Mouse (Mus musculus): ENCODE measurements around the gene Fam163a. TPM values are rescaled to one million over a fixed set of nuclear protein-coding genes. Genes with fewer than 3 reads are reported as not detected.

Gene Fam163a
- total and polyA plus RNA-seq, 2 experiments from 2014 or later, result 4.8 to 5.6 TPM

GRCm38 (mm10) chr1:156230339-156231089 is 25.7 kb upstream of the Fam163a start:
- H3K9me3 ChIP-seq (ENCODE audit: low read length), result no peaks in the 10 kb centered on the region
- WGBS, result 37% methylated on average over 9 of the region's 9 CpGs
- 0 out of 2 replicates have a peak, but pooled peaks have one; percentile 63 for ATAC-seq (ENCODE audit: low FRiP score)

DNA sequence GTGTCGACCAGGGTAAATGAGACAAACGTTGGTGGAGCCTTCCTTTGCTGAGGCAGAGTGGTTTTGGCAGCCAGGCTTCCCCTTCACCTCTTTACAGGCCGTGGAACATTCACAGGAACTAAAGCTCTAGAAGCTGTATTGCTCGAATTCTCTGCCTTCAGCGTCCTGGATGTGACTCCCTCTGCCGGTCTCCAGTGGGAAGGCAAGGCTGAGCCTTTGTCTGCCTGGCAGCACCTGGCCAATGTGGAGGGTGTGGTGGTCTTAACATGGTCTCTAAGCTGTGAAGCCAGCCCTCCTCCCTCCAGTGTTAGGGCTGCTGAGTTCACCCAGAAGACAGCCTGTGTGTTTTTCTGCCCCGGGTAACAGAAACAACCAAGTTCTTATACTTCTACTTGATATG is 24.6 kb upstream of the Fam163a start:
- Histone ChIP-seq H3K4me3 (ENCODE audit: low read depth, low read length) (no peak overlapping the region), H3K27me3 (ENCODE audit: insufficient read depth, low read length) (no peaks in the 10 kb centered on the region), H3K36me3 (ENCODE audit: insufficient read depth, low read length) (no peaks in the 10 kb centered on the region), H3K9me3 (ENCODE audit: low read length) (no peaks in the 10 kb centered on the region), H3K27ac (ENCODE audit: low read depth, low read length) (no peak overlapping the region), H3K9ac (replicated peaks; ENCODE audit: low read length, poor library complexity, severe bottlenecking) (no peak overlapping the region), H3K4me2 (ENCODE audit: low read depth, low read length, poor library complexity, severe bottlenecking) (no peak overlapping the region), H3K4me1 (ENCODE audit: insufficient read depth, low read length) (no peaks in the 10 kb centered on the region)
- ATAC-seq (ENCODE audit: low FRiP score), result no peak
- WGBS, result 29% methylated on average over 7 of the region's 7 CpGs
- peak; percentile 83 for TF ChIP-seq CTCF (IDR thresholded peaks at IDR 0.05)
- peak; percentile 67 for DNase-seq (ENCODE audit: low spot score)

More at GRCm38 (mm10) chr1:156230339-156231089, 25.7 kb upstream of the Fam163a start:
- DNase-seq (ENCODE audit: low spot score), result peak; percentile 63
- TF ChIP-seq CTCF (IDR thresholded peaks at IDR 0.05), result no peak
- 0 out of 2 replicates have a peak overlapping the region, but pooled peaks have one; percentile 19 for H3K9ac ChIP-seq (replicated peaks; ENCODE audit: low read length, poor library complexity, severe bottlenecking)
- H3K36me3 ChIP-seq (ENCODE audit: insufficient read depth, low read length), result no peaks in the 10 kb centered on the region
- no peak overlapping the region for H3K4me3 ChIP-seq (ENCODE audit: low read depth, low read length)
- H3K4me2 ChIP-seq (ENCODE audit: low read depth, low read length, poor library complexity, severe bottlenecking), result no peak overlapping the region
- H3K4me1 ChIP-seq (ENCODE audit: insufficient read depth, low read length), result no peaks in the 10 kb centered on the region
- no peaks in the 10 kb centered on the region for H3K27me3 ChIP-seq (ENCODE audit: insufficient read depth, low read length)
- no peak overlapping the region for H3K27ac ChIP-seq (ENCODE audit: low read depth, low read length)

DNA sequence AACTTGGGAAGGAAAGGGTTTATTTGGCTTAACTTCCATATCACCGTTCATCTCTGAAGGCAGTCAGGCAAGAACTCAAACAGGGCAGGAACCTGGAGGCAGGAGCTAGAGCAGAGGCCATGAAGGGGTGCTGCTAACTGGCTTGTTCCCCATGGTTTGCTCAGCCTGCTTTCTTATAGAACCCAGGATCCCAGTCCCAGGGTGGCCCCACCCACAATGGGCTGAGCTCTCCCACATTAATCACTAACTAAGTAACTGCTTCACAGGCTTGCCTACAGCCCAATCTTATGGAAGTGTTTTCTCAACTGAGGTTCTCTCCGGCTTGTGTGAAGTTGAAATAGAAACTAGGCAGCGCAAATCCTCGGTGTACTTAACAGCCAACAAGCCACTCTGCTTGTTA is 23.9 kb upstream of the Fam163a start:
- ATAC-seq (ENCODE audit: low FRiP score) (no peak), DNase-seq (ENCODE audit: low spot score) (no peak)
- H3K36me3 ChIP-seq (ENCODE audit: insufficient read depth, low read length), result no peaks in the 10 kb centered on the region
- H3K9me3 ChIP-seq (ENCODE audit: low read length), result no peaks in the 10 kb centered on the region
- H3K4me3 ChIP-seq (ENCODE audit: low read depth, low read length), result no peak overlapping the region
- H3K4me2 ChIP-seq (ENCODE audit: low read depth, low read length, poor library complexity, severe bottlenecking), result no peak overlapping the region
- no peak overlapping the region for H3K9ac ChIP-seq (replicated peaks; ENCODE audit: low read length, poor library complexity, severe bottlenecking)
- no peaks in the 10 kb centered on the region for H3K27me3 ChIP-seq (ENCODE audit: insufficient read depth, low read length)
- 89% methylated on average over 4 of the region's 4 CpGs for WGBS
- H3K4me1 ChIP-seq (ENCODE audit: insufficient read depth, low read length), result no peaks in the 10 kb centered on the region
- no peak for TF ChIP-seq CTCF (IDR thresholded peaks at IDR 0.05)
- no peak overlapping the region for H3K27ac ChIP-seq (ENCODE audit: low read depth, low read length)

GRCm38 (mm10) chr1:156226903-156227302 is 22.1 kb upstream of the Fam163a start:
- Histone ChIP-seq H3K9me3 (ENCODE audit: low read length) (no peaks in the 10 kb centered on the region), H3K27me3 (ENCODE audit: insufficient read depth, low read length) (no peaks in the 10 kb centered on the region), H3K27ac (ENCODE audit: low read depth, low read length) (no peak overlapping the region), H3K36me3 (ENCODE audit: insufficient read depth, low read length) (no peaks in the 10 kb centered on the region), H3K4me3 (ENCODE audit: low read depth, low read length) (no peak overlapping the region), H3K4me1 (ENCODE audit: insufficient read depth, low read length) (no peaks in the 10 kb centered on the region; the same call in 1 of the 2 replicates), H3K9ac (replicated peaks; ENCODE audit: low read length, poor library complexity, severe bottlenecking) (no peak overlapping the region), H3K4me2 (ENCODE audit: low read depth, low read length, poor library complexity, severe bottlenecking) (no peak overlapping the region)
- ATAC-seq (ENCODE audit: low FRiP score) (no peak), DNase-seq (ENCODE audit: low spot score) (no peak)
- TF ChIP-seq CTCF (IDR thresholded peaks at IDR 0.05), result no peak
- 62% methylated on average over 5 of the region's 5 CpGs for WGBS

GRCm38 (mm10) chr1:156222205-156223000 is 17.6 kb upstream of the Fam163a start:
- Histone ChIP-seq H3K9ac (replicated peaks; ENCODE audit: low read length, poor library complexity, severe bottlenecking) (no peak overlapping the region), H3K4me1 (ENCODE audit: insufficient read depth, low read length) (no peaks in the 10 kb centered on the region; the same call in 1 of the 2 replicates), H3K4me3 (ENCODE audit: low read depth, low read length) (no peak overlapping the region), H3K4me2 (ENCODE audit: low read depth, low read length, poor library complexity, severe bottlenecking) (no peak overlapping the region), H3K36me3 (ENCODE audit: insufficient read depth, low read length) (no peaks in the 10 kb centered on the region), H3K9me3 (ENCODE audit: low read length) (no peaks in the 10 kb centered on the region), H3K27me3 (ENCODE audit: insufficient read depth, low read length) (no peaks in the 10 kb centered on the region), H3K27ac (ENCODE audit: low read depth, low read length) (no peak overlapping the region)
- no peak for TF ChIP-seq CTCF (IDR thresholded peaks at IDR 0.05)
- ATAC-seq (ENCODE audit: low FRiP score), result no peak
- 28% methylated on average over 13 of the region's 13 CpGs for WGBS
- DNase-seq (ENCODE audit: low spot score), result no peak

DNA sequence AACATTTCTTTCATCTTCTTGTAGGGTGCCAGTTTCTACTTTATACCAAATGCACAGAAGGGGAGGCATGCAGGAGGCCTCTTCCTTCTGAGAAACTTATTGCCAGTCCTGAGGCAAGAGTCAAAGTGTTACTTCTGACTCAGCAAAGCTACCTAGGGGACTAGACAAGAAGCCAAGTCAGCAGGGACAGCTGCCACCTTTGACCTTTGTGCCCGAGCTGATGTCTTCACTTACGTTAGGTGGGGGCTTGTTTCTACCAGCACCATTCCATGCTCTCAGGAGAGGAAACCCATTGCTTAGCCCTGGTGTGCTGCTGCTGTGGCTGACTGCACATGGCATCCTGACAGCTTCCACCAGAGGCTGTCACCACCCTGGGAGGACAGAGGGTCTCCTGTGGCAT is 16.5 kb upstream of the Fam163a start:
- TF ChIP-seq CTCF (IDR thresholded peaks at IDR 0.05), result no peak
- Histone ChIP-seq H3K4me2 (ENCODE audit: low read depth, low read length, poor library complexity, severe bottlenecking) (no peak overlapping the region), H3K4me3 (ENCODE audit: low read depth, low read length) (no peak overlapping the region), H3K9me3 (ENCODE audit: low read length) (no peaks in the 10 kb centered on the region), H3K36me3 (ENCODE audit: insufficient read depth, low read length) (no peaks in the 10 kb centered on the region), H3K4me1 (ENCODE audit: insufficient read depth, low read length) (no peaks in the 10 kb centered on the region; the same call in 1 of the 2 replicates), H3K9ac (replicated peaks; ENCODE audit: low read length, poor library complexity, severe bottlenecking) (no peak overlapping the region), H3K27me3 (ENCODE audit: insufficient read depth, low read length) (no peaks in the 10 kb centered on the region), H3K27ac (ENCODE audit: low read depth, low read length) (no peak overlapping the region)
- no peak for DNase-seq (ENCODE audit: low spot score)
- 47% methylated on average over 2 of the region's 2 CpGs for WGBS
- no peak for ATAC-seq (ENCODE audit: low FRiP score)
